Comparison of ENCODE assay signal across 7 mouse cellular contexts in genomic region chr5:66337969-66338345, GRCm38 (mm10).
DNase-seq lines count a peak whose midpoint lies in the region; ATAC-seq and TF ChIP-seq lines count a peak whose summit lies in the region.

No protein-coding gene starts in this region.

- H3K4me3 ChIP-seq in brown adipose tissue, adult 24 weeks (ENCODE audit: insufficient read depth, low read depth, low read length): peak overlapping the region; percentile 46
- peak overlapping the region; percentile 46 for H3K4me3 ChIP-seq in forebrain, postnatal 0 days (ENCODE audit: low read depth, low read length)
- peak overlapping the region; percentile 35 for H3K4me3 ChIP-seq in intestine, embryonic 14.5 days (ENCODE audit: low read depth, low read length)
- H3K4me3 ChIP-seq in liver, embryonic 13.5 days (replicated peaks): 0 out of 2 replicates have a peak overlapping the region, but pooled peaks have one; percentile 32

- 7% methylated on average over 6 of the region's 6 CpGs for WGBS in forebrain, postnatal 0 days
- 45% methylated on average over 6 of the region's 6 CpGs for WGBS in intestine, embryonic 14.5 days
- 38% methylated on average over 6 of the region's 6 CpGs for WGBS in liver, embryonic 13.5 days (ENCODE audit: insufficient replicate concordance)

- no peaks in the 10 kb centered on the region for H3K9me3 ChIP-seq in forebrain, postnatal 0 days (ENCODE audit: low read length)
- H3K9me3 ChIP-seq in intestine, embryonic 14.5 days (ENCODE audit: control insufficient read depth, low read length): no peaks in the 10 kb centered on the region
- H3K9me3 ChIP-seq in liver, embryonic 13.5 days (replicated peaks): no peaks in the 10 kb centered on the region

- peak overlapping the region; percentile 91 for H3K4me2 ChIP-seq in forebrain, postnatal 0 days (ENCODE audit: low read depth)
- H3K4me2 ChIP-seq in intestine, embryonic 14.5 days (ENCODE audit: low read length): peak overlapping the region; percentile 86
- H3K4me2 ChIP-seq in liver, embryonic 13.5 days: peak overlapping the region; percentile 61; the same call in 1 of the 2 replicates

- TF ChIP-seq CTCF in forebrain, postnatal 0 days (IDR thresholded peaks at IDR 0.05; ENCODE audit: low read depth): no peak

- H3K27me3 ChIP-seq in forebrain, postnatal 0 days (ENCODE audit: insufficient read depth, low read length): no peaks in the 10 kb centered on the region
- no peaks in the 10 kb centered on the region for H3K27me3 ChIP-seq in intestine, embryonic 14.5 days (replicated peaks; ENCODE audit: control insufficient read depth, insufficient read depth, low read length)
- peaks cover 34% of the 10 kb centered on the region for H3K27me3 ChIP-seq in liver, embryonic 13.5 days

- peak; percentile 50 for ATAC-seq in forebrain, postnatal 0 days
- no peak for ATAC-seq in intestine, embryonic 14.5 days (replicated peaks; ENCODE audit: low FRiP score, low TSS enrichment, low read depth)
- no peak for ATAC-seq in liver, embryonic 13.5 days (ENCODE audit: low read depth)

- H3K36me3 ChIP-seq in forebrain, postnatal 0 days (ENCODE audit: insufficient read depth): no peaks in the 10 kb centered on the region
- H3K36me3 ChIP-seq in intestine, embryonic 14.5 days (ENCODE audit: control insufficient read depth, insufficient read depth, low read length): no peaks in the 10 kb centered on the region
- no peaks in the 10 kb centered on the region for H3K36me3 ChIP-seq in liver, embryonic 13.5 days

- H3K4me1 ChIP-seq in brown adipose tissue, adult 24 weeks (ENCODE audit: control insufficient read depth, insufficient read depth, insufficient read length, low read length): 0 out of 2 replicates have a peak, but pooled peaks cover 2% of the 10 kb centered on the region
- peaks cover 15% of the 10 kb centered on the region for H3K4me1 ChIP-seq in forebrain, postnatal 0 days (ENCODE audit: insufficient read depth)
- H3K4me1 ChIP-seq in intestine, embryonic 14.5 days (replicated peaks; ENCODE audit: control insufficient read depth, insufficient read depth, low read length): peaks cover 5% of the 10 kb centered on the region
- H3K4me1 ChIP-seq in liver, embryonic 13.5 days (replicated peaks): peaks cover 11% of the 10 kb centered on the region; the same call in 1 of the 2 replicates

- DNase-seq in NIH3T3 (ENCODE audit: low read depth): peak; percentile 7
- DNase-seq in forebrain, postnatal 0 days: peak; percentile 81
- no peak for DNase-seq in intestine, embryonic 14.5 days (ENCODE audit: low spot score)
- no peak for DNase-seq in liver, embryonic 13.5 days
- DNase-seq in ovary, postnatal 36 days (ENCODE audit: low spot score): peak; percentile 28
- no peak for DNase-seq in thymus, adult 18-20 months

- no peak overlapping the region for H3K27ac ChIP-seq in brown adipose tissue, adult 24 weeks (replicated peaks; ENCODE audit: low read depth, low read length)
- peak overlapping the region; percentile 40 for H3K27ac ChIP-seq in forebrain, postnatal 0 days (ENCODE audit: low read depth, low read length)
- H3K27ac ChIP-seq in intestine, embryonic 14.5 days (ENCODE audit: low read depth): no peak overlapping the region
- no peak overlapping the region for H3K27ac ChIP-seq in liver, embryonic 13.5 days

- H3K9ac ChIP-seq in forebrain, postnatal 0 days: peak overlapping the region; percentile 59
- H3K9ac ChIP-seq in intestine, embryonic 14.5 days (ENCODE audit: low read length): no peak overlapping the region
- H3K9ac ChIP-seq in liver, embryonic 13.5 days: no peak overlapping the region

Comparison
In these comparisons a context has a peak if more than half of its experiments do, and no peak if none do; other contexts are left out.
1. DNase-seq: peak in NIH3T3 (single experiment), forebrain, postnatal 0 days (single experiment) and ovary, postnatal 36 days (single experiment); none in intestine, embryonic 14.5 days (single experiment), liver, embryonic 13.5 days (single experiment) and thymus, adult 18-20 months (0 of 2).
2. Peak in every context shown above with its lines, with median percentiles within 50 percentile points of each other: H3K4me3 ChIP-seq and H3K4me2 ChIP-seq.